Mouse (Mus musculus) lung, postnatal 4 days (tissue): ENCODE data around the gene Spsb1.
A peak's percentile ranks its signal among the peaks of the same experiment; 100 is the strongest.

ENCODE experiments used
- DNase-seq, 2 experiments: peaks; one replicate each; pipeline ENCODE4 v3.0.0; 2021

Gene Spsb1

DNA sequence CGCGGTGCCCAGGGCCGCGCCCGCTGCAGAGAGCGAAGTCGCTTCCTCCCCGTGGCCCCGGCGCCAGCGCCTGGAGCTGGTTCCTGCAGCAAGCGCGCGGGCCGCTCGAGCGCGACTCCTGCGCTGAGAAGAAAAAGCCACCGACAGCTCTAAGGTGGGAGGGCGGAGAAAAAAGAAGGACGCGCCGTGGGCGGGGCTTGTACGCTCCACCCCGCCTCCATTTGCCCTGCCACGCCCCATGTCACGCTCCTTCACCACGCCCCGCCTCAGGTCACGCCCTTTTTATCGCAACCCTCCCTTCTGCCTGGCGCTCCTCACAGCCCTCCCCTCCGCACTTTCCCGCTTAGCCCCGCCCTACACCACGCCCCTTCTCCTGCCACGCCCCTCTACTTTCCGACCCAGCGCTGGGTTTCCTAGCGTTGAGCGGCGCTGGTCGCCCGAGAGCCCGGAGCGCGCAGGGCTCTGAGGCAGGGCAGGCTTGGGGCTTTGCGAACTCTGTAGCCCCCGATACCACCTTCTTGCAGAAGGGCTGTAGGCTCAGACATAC is at the start of gene Spsb1:
Gene Spsb1, minus strand, starts transcription at position 151 of the 547 bp plus-strand sequence.
- peak; percentile 97 to 99 for DNase-seq

- DNase-seq = peak in 1 of 2 experiments; percentile 23
Measured at GRCm38 (mm10) chr4:150003641-150004040, 48.8 kb upstream of the Spsb1 start.

- DNase-seq = peak; percentile 68 to 81
Measured at GRCm38 (mm10) chr4:150003021-150003580, 48.3 kb upstream of the Spsb1 start.

DNA sequence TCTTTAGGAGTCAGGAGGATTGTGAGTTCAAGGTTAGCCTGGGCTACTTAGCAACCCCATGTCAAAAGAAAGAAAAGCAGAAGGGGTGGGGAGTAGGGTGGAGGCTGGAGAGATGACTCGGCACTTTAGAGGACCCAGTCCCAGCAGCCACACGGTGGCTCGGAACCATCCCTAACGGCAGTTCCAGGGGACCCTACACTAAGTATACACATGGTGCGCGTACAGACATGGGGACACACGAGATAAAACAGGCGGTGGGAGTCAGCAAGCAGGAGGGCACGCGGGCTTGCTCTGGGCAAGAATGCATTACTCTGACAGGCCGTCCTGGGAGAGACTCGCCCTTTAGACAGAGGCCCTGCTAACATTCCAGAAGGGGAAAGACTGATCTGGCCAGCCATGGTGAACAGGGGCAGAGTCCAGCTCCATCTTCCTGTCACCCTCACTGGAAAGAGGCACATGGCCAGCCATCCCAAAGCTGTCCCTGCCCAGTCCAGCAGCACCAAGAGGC is 47.2 kb upstream of the Spsb1 start:
- DNase-seq = peak in 1 of 2 experiments; percentile 52

GRCm38 (mm10) chr4:150001221-150001860 is 46.5 kb upstream of the Spsb1 start:
- DNase-seq = peak in 1 of 2 experiments; percentile 51

- DNase-seq = no peak
Measured at GRCm38 (mm10) chr4:149999931-150000555, 45.2 kb upstream of the Spsb1 start.

DNA sequence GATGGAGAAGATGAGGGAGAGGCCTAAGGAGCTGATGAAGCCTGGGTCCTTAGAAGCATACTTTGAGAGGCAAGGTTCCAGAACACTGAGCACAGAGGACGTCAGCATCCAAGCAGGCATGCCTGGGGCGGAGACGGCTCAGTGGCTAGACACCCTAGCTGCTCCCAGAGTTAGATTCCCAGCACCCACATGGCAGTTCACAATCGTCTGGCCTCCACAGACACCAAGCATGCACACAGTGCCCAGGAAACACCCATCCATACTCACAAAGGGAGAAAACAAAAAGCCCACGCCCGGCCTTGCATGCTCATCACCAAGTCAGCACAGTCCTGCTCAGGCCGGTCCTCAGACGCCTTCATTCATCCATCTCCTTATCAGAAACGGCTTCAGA is 44.7 kb upstream of the Spsb1 start:
- peak in 1 of 2 experiments; percentile 19 for DNase-seq

DNA sequence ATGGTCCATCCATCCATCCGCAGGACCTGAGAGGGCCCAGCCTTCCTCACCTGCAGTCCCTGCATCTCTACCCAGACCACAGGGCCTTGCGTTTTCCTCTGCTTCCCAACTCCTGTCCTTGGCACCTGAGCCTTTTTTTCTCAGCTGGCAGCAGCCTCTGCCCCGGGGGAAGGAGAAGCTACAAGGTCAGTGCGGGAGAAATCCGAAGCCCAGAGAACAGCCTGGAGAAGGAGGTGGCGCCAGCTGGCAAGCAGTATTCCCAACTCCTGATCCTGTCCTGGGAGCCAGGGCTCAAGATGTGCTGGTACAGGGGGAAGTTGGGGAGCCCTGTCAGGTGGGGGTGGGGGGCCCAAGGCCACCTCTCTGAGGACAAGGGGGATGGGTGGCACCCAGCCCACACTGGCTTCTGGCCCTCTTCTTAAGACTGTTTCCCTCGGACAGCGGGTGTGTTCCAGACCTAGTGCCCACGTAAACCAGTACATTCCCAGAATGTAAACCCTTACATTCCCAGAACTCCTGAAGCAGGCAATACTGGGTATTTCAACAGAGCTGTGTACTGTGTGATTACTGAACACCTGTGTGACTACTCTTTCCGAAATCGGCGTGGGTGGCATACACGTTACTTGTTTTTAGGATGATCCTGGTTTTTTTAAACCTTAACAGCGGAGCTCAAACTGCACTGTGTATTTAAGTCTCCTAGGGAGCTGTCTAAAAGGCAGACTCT is 44.1 kb upstream of the Spsb1 start:
- DNase-seq = peak in 1 of 2 experiments; percentile 28

DNA sequence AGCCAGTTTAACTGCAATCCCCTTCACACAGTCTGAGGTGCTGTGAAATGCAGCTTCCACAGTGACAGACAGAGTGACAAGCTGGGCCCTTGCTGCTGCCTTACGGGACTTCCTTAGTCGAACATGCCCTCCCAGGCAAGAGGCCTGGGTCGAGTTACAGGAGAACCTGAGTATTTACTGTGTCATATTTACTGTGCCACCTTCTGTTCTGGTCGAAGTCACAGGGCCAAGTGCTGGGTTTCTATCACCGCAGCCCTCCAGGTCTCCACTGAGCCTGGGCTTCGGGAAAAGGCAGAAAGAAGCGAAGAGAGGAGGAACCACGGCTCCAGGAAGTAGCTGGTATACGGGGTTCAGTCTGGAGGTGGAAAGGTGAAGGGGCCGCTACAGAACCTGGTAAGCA is 43.2 kb upstream of the Spsb1 start:
- peak in 1 of 2 experiments; percentile 20 for DNase-seq

GRCm38 (mm10) chr4:149996440-149996839 is 41.6 kb upstream of the Spsb1 start:
- DNase-seq = peak in 1 of 2 experiments; percentile 24

- peak in 1 of 2 experiments; percentile 19 for DNase-seq
Measured at GRCm38 (mm10) chr4:149995911-149996310, 41.1 kb upstream of the Spsb1 start.

DNA sequence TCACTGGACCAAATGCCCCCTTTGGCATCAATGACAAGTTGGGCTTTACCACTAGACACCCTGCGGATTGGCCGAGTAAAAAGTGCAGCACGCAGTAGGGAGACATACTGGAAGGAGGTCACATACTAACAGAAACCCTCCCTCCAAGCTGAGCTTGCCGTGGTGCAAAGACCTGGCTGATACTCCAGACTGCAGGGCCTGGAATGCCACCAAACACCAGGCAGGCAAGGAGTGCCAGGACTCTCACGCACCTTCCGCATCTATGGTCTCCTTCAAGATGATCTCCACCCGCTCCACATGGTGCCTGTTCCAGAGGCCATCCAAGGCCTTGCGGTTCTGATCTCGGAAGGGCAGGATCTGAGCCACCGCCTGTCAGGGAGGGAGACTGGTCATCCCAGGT is 39.4 kb upstream of the Spsb1 start:
- peak in 1 of 2 experiments; percentile 21 for DNase-seq

GRCm38 (mm10) chr4:149992670-149993032 is 37.8 kb upstream of the Spsb1 start:
- no peak for DNase-seq

DNA sequence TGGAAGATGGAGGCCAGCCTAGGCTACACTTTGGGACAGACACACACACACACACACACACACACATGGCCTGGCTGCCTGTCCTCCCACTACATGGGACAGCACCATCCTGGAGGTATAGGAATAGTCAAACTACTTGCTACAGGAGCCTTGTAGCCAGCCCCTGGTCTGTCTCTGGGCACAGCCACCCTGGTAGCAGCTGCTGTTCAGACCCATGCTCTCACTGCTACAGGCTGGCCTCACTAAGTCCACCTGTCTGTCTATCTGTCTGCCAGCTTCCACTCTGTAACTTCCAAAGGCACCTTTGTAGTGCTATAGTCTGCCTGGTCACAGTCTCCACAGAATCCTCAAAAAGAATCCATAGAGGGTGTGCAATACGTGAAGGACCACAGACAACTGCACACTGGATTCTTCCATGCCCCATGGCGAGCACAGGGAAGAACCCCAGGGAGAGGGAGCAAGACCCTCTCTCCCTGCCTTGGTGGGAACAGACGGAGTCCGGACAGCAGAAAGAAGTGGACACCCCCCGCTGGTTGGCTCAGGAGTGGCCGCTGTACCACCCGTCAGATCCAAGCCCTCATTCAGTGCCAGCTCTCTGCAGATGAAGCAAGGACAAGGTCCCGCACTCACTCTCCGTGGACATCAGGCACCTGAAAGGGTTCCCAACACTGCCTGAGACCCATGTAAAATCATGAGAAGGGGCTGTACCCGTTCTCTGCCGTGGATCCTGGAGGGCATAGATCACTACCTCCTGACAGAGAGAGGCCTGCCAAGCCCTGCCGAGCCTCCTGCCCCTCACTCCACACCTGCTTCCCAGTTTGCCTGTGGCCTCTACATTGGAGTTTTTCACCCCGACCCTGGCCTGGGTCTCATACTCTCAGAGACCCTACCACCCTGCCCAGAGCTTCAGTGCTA is 37.2 kb upstream of the Spsb1 start:
- no peak for DNase-seq

DNA sequence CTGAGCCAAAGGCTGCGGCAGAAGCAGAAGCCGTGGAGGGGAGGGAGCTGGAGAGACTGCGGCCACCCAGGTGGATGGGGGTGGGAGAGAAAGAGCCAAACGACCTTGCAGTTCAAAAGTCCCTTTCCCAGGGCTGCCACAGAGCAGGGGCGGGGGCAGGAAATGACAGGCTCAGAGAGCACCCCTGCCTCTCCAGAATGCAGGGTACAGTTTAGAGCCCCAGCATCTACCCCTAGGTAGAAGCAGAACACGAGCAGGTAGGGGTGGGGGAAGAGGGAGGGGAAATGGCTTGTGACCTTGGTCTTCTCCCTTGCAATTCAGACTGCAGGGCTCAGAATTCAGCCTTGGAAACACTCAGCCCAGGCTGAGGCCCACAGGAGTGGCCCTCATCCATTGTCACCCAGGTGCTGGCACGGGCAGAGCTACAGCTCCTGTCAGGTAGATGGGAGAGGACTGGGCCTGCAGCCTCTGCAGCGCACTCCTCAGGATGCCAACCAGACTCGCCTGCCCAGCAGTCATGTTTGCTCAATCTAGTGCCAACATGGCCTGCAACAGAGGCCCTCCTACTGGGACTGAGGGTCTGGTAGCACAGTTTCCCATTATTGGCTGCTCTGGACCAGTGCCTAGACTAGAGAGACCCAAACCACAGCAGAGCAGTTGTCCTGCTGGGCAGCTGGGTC is 36.3 kb upstream of the Spsb1 start:
- DNase-seq = no peak

DNA sequence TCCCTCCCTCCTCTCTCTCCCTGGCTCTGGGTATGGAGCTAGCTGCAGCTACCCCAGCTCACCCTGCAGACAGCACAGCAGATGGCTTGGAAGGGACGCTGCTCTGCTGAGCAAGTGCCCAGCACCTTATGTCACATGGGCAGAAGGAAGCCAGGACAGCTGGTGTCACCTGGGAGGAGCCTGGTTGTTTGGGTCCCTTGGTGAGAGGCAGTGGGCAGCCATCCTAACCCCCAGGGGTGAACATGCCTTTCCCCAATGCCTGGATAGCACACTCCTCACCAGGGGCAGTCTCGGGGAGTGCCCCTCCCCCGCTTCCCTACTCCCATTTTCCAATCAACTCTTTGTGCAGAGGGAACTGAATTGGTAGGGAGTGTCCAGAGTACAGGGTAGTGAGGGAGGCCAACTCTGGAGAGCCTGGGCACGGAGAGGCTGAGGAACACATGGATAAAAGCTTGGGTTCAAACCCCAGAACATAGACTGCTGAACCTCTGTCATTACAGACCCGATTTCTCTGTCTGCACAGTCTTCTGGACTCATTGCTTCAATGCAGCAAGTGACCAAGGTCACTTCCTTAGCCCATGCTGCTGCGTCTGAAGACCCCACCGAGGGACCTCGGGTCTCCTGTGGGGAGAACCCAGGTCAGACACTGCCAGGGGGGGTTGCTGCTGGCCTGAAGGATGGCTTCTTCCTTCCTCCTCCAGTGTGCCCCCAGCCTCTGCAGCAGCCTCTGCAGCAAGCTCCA is 35.5 kb upstream of the Spsb1 start:
- no peak for DNase-seq

DNA sequence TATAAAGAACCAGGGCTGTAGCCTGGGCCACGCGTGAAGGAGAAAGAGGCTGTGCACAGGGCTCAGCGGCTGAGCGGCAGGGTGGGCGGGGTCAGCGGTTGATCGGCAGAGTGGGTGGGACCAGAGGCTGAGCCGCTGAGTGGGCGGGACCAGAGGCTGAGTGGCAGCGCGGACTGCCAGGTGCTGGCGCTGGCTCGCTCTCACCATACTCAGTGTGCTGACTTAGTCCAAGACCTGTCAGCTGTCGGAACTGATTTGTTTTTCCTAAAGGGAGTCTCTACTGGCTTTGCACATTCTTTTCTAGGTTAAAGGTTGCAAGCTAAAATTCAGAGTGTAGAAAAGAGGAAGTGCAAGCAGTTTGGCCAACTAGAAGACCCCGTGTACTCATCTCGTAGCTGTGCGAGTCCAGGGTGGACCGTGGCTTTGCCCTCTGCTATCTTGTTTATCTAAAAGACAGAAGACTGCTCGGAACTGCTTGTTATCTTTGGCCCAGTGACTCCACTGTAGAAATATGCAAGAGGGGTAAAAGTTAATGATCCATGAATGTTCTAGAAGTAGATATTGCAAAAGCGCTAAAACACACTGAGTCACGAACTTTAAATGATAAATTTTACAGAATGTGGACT is 34.2 kb upstream of the Spsb1 start:
- peak; percentile 91 to 93 for DNase-seq

GRCm38 (mm10) chr4:149988301-149988700 is 33.5 kb upstream of the Spsb1 start:
- no peak for DNase-seq

- no peak for DNase-seq
Measured at GRCm38 (mm10) chr4:149986671-149987417, 32.0 kb upstream of the Spsb1 start.
